Mouse (Mus musculus): ENCODE data around the gene Srd5a3. TPM values are rescaled to one million over a fixed set of nuclear protein-coding genes. Genes with fewer than 3 reads are reported as not detected.
A peak's percentile ranks its signal among the peaks of the same experiment; 100 is the strongest.
"Not testable (repeated sequence)": the region's sequence is repeated elsewhere in the genome, so short reads cannot be mapped to it uniquely, and the experiment has no call there.

Gene Srd5a3
- polyA plus RNA-seq (2016; fragmentation: Nextera tagmentation; extraction: Ambion mirVana) = 31.0 and 32.6 TPM in 2 replicates

GRCm38 (mm10) chr5:76139808-76140729, at the start of gene Srd5a3:
Gene Srd5a3, plus strand, starts transcription at chr5:76140271.
- Histone ChIP-seq H3K9me3 (no peaks in the 10 kb centered on the region), H3K36me3 (no peaks in the 10 kb centered on the region), H3K4me3 (peak within 1 kb of the TSS; percentile 75), H3K4me1 (peaks cover 21% of the 10 kb centered on the region), H3K27ac (peak within 1 kb of the TSS; percentile 98), H3K27me3 (ENCODE audit: insufficient read depth, poor library complexity, severe bottlenecking) (no peaks in the 10 kb centered on the region)
- WGBS = 1% methylated on average over 63 of the region's 69 CpGs
- DNase-seq (ENCODE audit: low spot score) = peak; percentile 98

DNA sequence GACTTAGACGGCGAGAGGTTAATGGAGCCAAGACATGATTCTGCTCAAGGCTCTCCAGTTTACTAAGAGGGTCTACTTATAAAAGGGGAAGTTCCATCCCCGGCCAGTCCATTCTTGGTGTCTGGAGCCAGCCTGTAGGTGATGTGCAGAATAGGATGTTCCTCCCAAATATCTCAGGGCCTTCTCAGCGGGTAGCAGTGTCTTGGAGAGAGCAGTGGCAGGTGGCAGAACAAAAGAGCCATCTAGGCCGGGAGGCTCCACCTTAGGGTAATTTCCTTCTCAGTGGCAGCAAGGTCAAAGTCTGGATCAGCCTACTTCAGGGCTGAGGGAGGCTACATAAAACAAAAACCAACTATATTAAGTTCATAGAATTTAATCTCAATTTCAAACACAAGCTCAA, 36.3 kb upstream of the Srd5a3 start:
- H3K9me3 ChIP-seq; H3K4me3 ChIP-seq; H3K36me3 ChIP-seq; DNase-seq (ENCODE audit: low spot score); H3K27ac ChIP-seq; H3K4me1 ChIP-seq; H3K27me3 ChIP-seq (ENCODE audit: insufficient read depth, poor library complexity, severe bottlenecking): not testable (repeated sequence)
- WGBS = 82% methylated on average over 5 of the region's 5 CpGs

DNA sequence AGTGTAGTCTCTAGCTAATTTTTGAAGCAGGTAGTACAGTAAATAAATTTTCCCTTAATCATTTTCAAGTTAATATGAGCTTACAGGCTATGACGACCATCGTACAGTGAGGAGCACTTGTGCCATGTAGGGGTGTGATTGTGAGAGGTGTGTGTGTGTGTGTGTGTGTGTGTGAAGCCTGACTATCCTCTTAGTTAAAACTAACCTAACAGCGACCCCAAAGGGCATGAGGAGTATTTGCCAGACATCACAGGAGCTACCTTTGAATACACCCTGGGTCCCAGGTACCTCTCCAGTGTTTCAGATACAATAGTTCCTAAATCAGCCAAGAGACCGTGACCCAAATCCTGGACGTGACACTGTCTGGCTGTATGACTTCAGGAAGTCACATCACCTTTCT, 32.8 kb upstream of the Srd5a3 start:
- Histone ChIP-seq H3K4me1 (peaks cover 4% of the 10 kb centered on the region; the same call in 1 of the 2 replicates), H3K36me3 (no peaks in the 10 kb centered on the region), H3K27ac (no peak overlapping the region), H3K27me3 (ENCODE audit: insufficient read depth, poor library complexity, severe bottlenecking) (no peaks in the 10 kb centered on the region), H3K4me3 (no peak overlapping the region), H3K9me3 (no peaks in the 10 kb centered on the region)
- 74% methylated on average over 5 of the region's 5 CpGs for WGBS
- DNase-seq (ENCODE audit: low spot score) = no peak

DNA sequence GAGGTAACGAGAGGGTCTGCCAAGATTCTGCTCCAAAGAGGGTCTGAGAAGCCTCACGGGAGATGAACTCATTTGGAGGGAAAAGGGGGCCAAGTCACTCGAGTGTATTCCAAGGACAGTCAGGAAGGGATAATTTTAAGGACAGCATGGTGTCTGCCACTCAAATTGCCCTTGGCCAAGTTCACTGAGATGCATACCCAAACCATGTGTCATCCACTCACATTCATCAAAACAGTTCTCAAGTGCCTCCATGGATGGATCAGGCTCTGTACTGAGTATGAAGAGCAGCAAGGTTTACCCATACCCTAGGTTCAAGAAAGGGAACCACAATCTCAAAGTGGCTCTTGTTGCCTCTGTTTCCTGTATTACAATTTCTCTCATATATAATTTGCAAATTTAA, 31.6 kb upstream of the Srd5a3 start:
- H3K27ac ChIP-seq = no peak overlapping the region
- H3K4me3 ChIP-seq = no peak overlapping the region
- 75% methylated on average over 3 of the region's 3 CpGs for WGBS
- H3K36me3 ChIP-seq = no peaks in the 10 kb centered on the region
- H3K27me3 ChIP-seq (ENCODE audit: insufficient read depth, poor library complexity, severe bottlenecking) = no peaks in the 10 kb centered on the region
- no peaks in the 10 kb centered on the region for H3K9me3 ChIP-seq
- peaks cover 4% of the 10 kb centered on the region; the same call in 1 of the 2 replicates for H3K4me1 ChIP-seq
- no peak for DNase-seq (ENCODE audit: low spot score)

GRCm38 (mm10) chr5:76111173-76111572, 28.9 kb upstream of the Srd5a3 start:
- Histone ChIP-seq H3K9me3 (no peaks in the 10 kb centered on the region), H3K27me3 (ENCODE audit: insufficient read depth, poor library complexity, severe bottlenecking) (no peaks in the 10 kb centered on the region), H3K4me1 (peaks cover 15% of the 10 kb centered on the region), H3K27ac (no peak overlapping the region), H3K4me3 (no peak overlapping the region), H3K36me3 (no peaks in the 10 kb centered on the region)
- no peak for DNase-seq (ENCODE audit: low spot score)
- WGBS = 60% methylated on average over 3 of the region's 3 CpGs

- H3K27me3 ChIP-seq (ENCODE audit: insufficient read depth, poor library complexity, severe bottlenecking) = no peaks in the 10 kb centered on the region
- WGBS = 83% methylated on average over 4 of the region's 4 CpGs
- H3K4me1 ChIP-seq = peaks cover 16% of the 10 kb centered on the region
- no peak overlapping the region for H3K4me3 ChIP-seq
- no peak overlapping the region for H3K27ac ChIP-seq
- DNase-seq (ENCODE audit: low spot score) = no peak
- H3K9me3 ChIP-seq = no peaks in the 10 kb centered on the region
- no peaks in the 10 kb centered on the region for H3K36me3 ChIP-seq
Measured at GRCm38 (mm10) chr5:76112016-76112415, 28.1 kb upstream of the Srd5a3 start.

GRCm38 (mm10) chr5:76115436-76116041, 24.5 kb upstream of the Srd5a3 start:
- peak overlapping the region; percentile 39; the same call in 1 of the 2 replicates for H3K27ac ChIP-seq

GRCm38 (mm10) chr5:76118441-76118840, 21.6 kb upstream of the Srd5a3 start:
- Histone ChIP-seq H3K4me3 (no peak overlapping the region), H3K9me3 (no peaks in the 10 kb centered on the region), H3K36me3 (no peaks in the 10 kb centered on the region), H3K27me3 (ENCODE audit: insufficient read depth, poor library complexity, severe bottlenecking) (no peaks in the 10 kb centered on the region), H3K27ac (no peak overlapping the region), H3K4me1 (peaks cover 12% of the 10 kb centered on the region)
- WGBS = 34% methylated on average over 7 of the region's 7 CpGs
- peak; percentile 79 for DNase-seq (ENCODE audit: low spot score)

More at GRCm38 (mm10) chr5:76115436-76116041, 24.5 kb upstream of the Srd5a3 start:
- no peak overlapping the region for H3K4me3 ChIP-seq
- no peaks in the 10 kb centered on the region for H3K27me3 ChIP-seq (ENCODE audit: insufficient read depth, poor library complexity, severe bottlenecking)
- no peaks in the 10 kb centered on the region for H3K36me3 ChIP-seq
- 37% methylated on average over 8 of the region's 8 CpGs for WGBS
- H3K9me3 ChIP-seq = no peaks in the 10 kb centered on the region
- DNase-seq (ENCODE audit: low spot score) = peak; percentile 77
- H3K4me1 ChIP-seq = peaks cover 12% of the 10 kb centered on the region

GRCm38 (mm10) chr5:76120634-76121033, 19.4 kb upstream of the Srd5a3 start:
- Histone ChIP-seq H3K27ac (no peak overlapping the region), H3K4me3 (no peak overlapping the region)
- WGBS = 83% methylated on average over 5 of the region's 5 CpGs

DNA sequence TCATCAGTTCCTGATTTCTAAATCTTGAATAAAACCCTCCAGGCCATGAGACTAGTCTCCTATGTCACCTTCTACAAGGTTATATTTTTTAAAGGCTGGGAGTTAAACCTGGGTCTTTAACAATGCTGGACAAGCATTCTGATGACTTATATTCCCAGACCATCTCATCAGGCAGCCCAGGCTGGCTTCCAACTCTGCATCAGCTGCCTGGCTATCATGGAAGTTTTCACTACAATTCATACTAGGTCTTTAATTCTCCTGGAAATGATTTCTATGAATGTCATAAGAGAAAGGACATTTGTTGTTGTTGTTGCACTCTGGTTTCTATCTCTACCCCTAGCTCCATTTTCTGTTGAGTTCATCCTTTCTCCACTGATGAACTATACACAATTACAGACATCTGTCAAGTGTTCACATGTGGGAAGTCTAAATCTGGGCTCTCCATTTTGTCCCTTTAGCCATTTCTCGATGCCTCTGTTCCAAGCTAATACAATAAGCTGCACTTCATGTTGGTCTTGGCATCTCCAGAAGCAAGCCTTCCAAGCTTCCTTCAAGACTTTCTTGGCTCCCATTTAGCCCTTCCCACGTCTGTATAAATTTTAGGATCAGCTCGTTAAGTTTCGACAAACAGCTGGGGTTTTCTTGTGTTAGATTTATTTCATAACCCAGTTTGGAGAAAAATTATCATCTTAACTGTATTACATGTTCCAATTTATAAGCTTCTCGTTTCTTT, 12.3 kb upstream of the Srd5a3 start:
- WGBS = 85% methylated on average over 5 of the region's 5 CpGs
- Histone ChIP-seq H3K4me1 (0 out of 2 replicates have a peak, but pooled peaks cover 4% of the 10 kb centered on the region), H3K4me3 (no peak overlapping the region), H3K36me3 (0 out of 2 replicates have a peak, but pooled peaks cover 3% of the 10 kb centered on the region), H3K27ac (no peak overlapping the region), H3K27me3 (ENCODE audit: insufficient read depth, poor library complexity, severe bottlenecking) (no peaks in the 10 kb centered on the region), H3K9me3 (0 out of 2 replicates have a peak, but pooled peaks cover 10% of the 10 kb centered on the region)
- DNase-seq (ENCODE audit: low spot score) = no peak

More at GRCm38 (mm10) chr5:76120634-76121033, 19.4 kb upstream of the Srd5a3 start:
- DNase-seq (ENCODE audit: low spot score) = no peak
- H3K36me3 ChIP-seq = 0 out of 2 replicates have a peak, but pooled peaks cover 3% of the 10 kb centered on the region
- H3K27me3 ChIP-seq (ENCODE audit: insufficient read depth, poor library complexity, severe bottlenecking) = no peaks in the 10 kb centered on the region
- H3K9me3 ChIP-seq = 0 out of 2 replicates have a peak, but pooled peaks cover 10% of the 10 kb centered on the region
- H3K4me1 ChIP-seq = peaks cover 7% of the 10 kb centered on the region

GRCm38 (mm10) chr5:76130292-76130691, 9.8 kb upstream of the Srd5a3 start:
- Histone ChIP-seq H3K27ac (no peak overlapping the region), H3K4me3 (no peak overlapping the region), H3K9me3 (no peaks in the 10 kb centered on the region), H3K4me1 (0 out of 2 replicates have a peak, but pooled peaks cover 4% of the 10 kb centered on the region), H3K36me3 (no peaks in the 10 kb centered on the region), H3K27me3 (ENCODE audit: insufficient read depth, poor library complexity, severe bottlenecking) (no peaks in the 10 kb centered on the region)
- DNase-seq (ENCODE audit: low spot score) = no peak
- WGBS = 61% methylated on average over 2 of the region's 2 CpGs

GRCm38 (mm10) chr5:76131990-76132389, 8.1 kb upstream of the Srd5a3 start:
- H3K36me3 ChIP-seq = no peaks in the 10 kb centered on the region
- DNase-seq (ENCODE audit: low spot score) = no peak
- H3K27ac ChIP-seq = no peak overlapping the region
- no peaks in the 10 kb centered on the region for H3K9me3 ChIP-seq
- no peak overlapping the region for H3K4me3 ChIP-seq
- H3K4me1 ChIP-seq = 0 out of 2 replicates have a peak, but pooled peaks cover 4% of the 10 kb centered on the region
- 66% methylated on average over 4 of the region's 4 CpGs for WGBS
- no peaks in the 10 kb centered on the region for H3K27me3 ChIP-seq (ENCODE audit: insufficient read depth, poor library complexity, severe bottlenecking)

Measured in heart, embryonic 10.5 days (tissue).